Mouse (Mus musculus) lung, postnatal 14 days (tissue): ENCODE data around the gene Tmem50a.

Experiments
- DNase-seq: peaks from one replicate; pipeline ENCODE4 v3.0.0; 2021

Tmem50a gene

DNA sequence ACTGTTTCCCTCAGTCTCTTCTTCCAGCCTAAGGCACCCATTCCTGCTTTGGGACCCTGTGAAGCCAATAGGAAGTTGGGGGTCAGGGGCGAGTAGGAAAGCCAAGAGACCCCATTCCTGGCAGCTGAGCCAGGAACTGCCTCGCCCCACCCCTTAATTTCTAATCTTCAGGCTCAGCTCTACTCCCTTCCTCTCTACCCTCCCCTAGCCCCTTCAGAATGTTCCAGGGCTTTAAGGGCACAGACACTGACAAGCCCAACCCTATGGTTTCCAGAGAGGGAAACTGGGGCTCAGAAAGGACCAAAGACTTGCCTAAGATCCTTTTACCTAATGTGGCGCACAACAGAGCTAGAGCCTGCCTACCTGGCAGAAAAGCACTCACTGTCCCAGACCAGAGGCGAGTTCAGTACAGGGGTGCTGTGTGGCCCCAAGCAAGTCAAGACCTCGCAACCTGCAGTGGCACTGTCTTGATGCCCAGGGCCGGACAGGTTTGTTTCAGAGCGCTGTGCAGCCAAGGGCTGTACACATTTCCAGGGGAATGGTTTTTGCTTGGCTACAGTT lies 44.9 kb downstream of the Tmem50a start:
- DNase-seq, result no peak

GRCm38 (mm10) chr4:134869068-134869730 lies 45.6 kb downstream of the Tmem50a start:
- DNase-seq, result no peak

DNA sequence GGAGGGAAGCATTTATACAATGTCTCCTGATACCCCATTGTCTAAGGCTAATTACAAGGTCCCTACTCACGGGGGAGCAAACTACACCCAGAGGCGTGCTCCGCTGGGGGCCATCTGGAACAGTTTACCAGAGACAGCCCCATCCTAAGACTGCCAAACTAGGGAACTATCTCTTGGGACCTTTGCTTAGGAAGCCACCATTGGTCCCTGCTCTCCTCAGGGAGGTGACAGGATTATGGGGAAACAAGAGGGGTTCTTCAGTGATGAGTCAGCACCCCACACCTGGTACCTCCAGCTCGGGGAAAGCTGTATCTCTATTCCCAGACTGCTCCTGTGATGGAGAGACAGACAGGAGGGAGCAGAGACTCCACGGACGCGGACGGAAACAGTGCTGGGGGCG lies 46.3 kb downstream of the Tmem50a start:
- DNase-seq, result no peak

DNA sequence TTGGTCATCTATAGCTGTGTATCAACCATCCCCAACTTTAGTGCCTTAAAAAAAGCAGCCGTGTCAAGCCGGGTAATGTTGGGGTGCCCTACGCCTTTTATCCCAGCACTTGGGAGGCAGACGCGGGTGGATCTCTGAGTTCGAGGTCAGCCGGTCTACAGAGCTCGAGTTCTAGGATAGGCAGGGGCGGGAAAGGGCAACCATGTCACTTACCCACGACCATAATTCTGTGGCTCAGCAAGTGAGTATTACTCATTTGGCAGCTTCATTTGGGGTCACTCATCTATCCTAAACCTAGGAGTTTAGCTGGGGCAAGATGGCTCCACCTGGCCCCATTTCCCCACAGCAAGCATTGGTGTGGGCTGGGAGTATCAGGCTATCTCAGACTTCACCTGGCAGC lies 46.8 kb downstream of the Tmem50a start:
- DNase-seq, result no peak

- DNase-seq, result no peak
Measured at GRCm38 (mm10) chr4:134867661-134868060, 47.2 kb downstream of the Tmem50a start.

GRCm38 (mm10) chr4:134867213-134867612 lies 47.6 kb downstream of the Tmem50a start:
- no peak for DNase-seq

DNA sequence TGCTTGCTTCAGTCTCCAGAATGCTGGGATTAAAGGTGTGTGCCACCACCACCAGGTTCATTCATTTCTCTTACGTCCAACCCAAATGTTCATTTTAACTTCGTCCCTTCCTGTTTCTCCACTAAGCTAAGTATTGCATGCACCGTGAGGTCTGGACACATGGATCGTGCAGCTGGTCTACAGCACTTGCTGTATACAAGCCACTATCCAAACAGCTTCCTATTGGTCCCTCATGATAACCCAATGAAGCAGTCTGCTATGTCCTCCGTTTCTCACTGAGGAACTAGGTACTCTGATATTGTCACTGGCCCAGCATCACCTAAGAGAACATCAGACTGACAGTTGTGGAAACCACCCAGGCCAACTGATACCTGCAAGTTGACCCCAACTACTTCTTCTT lies 49.0 kb downstream of the Tmem50a start:
- no peak for DNase-seq

GRCm38 (mm10) chr4:134865340-134865739 lies 49.5 kb downstream of the Tmem50a start:
- DNase-seq, result no peak

GRCm38 (mm10) chr4:134863937-134864729 lies 50.7 kb downstream of the Tmem50a start, which contains the start of gene Rhd:
TSS of gene Rhd (plus strand) at chr4:134864536.
- no peak for DNase-seq

DNA sequence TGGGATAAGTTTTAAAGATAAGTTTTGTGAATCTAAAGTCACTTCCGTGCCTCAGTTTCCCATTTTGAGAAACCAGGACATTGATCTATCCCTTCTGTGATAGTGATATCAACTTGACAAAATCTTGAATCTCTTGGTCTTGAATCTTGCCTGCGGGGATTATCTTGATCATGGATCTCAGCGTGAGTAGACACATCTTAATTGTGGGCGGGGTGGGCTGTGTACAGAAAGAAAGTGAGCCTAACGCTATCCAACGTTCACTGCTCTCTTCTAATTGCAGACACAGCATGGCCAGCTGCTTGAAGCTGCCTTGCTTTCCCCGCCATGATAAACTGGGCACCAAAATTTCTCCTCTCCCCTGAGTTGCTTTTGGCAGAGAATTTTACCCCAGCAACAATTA lies 51.8 kb downstream of the Tmem50a start:
- DNase-seq, result no peak

DNA sequence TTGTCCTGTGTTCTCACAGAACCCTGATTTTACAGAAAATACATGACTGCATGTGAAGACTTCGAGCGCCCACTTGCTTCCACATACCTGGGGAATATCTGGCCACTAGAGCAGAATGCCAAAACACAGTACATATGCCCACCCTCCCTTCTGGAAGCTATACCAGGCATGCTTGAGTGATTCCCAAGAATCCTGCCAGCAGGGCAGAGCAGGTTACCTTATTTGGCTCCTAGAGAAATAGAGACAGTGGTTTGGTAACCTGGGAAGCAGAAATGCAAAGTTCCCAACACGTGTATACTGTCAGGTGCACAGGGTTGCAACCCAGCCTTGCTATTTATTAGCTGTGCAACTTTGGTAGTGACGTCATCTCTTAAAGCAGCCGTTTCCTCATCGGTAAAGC lies 52.9 kb downstream of the Tmem50a start:
- DNase-seq, result no peak

DNA sequence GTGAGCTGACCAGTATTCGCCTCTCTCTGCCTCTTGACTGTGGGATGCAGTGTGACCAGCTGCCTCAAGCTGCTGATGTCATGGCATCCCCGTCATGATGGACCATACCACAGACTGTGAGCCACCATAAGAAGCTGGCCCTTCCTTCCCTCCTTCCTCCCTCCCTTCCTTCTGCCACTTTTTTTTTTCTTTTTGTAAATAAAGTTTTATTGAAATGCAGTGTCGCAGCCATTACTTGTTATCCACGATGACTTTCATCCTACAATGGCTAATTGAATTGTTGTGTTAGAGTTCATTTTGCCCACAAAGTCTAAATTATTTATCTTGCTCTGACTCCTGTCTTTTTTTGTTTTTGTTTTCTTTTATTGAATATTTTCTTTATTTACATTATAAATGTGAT lies 56.3 kb downstream of the Tmem50a start:
- no peak for DNase-seq

DNA sequence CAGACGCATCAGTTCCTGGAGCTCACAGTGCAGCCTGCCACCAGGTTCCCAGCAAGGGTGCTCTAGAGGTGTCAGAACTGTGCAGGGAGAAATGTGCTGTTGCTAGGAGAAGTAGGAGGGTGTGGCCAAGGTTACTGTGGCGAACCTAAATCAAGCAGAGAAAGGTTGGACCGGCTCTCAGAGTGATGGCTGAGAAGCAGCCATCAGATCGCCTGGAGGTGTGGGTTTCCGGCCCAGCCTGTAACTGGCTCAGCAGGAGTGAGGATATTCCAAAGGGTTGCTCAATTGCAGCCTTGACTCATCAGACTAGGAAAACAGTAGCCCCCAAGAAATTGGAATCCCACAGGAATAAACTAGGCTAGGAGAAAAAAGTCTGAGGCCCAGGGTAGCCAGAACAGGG lies 58.3 kb downstream of the Tmem50a start:
- no peak for DNase-seq

- no peak for DNase-seq
Measured at GRCm38 (mm10) chr4:134856056-134856455, 58.8 kb downstream of the Tmem50a start.

DNA sequence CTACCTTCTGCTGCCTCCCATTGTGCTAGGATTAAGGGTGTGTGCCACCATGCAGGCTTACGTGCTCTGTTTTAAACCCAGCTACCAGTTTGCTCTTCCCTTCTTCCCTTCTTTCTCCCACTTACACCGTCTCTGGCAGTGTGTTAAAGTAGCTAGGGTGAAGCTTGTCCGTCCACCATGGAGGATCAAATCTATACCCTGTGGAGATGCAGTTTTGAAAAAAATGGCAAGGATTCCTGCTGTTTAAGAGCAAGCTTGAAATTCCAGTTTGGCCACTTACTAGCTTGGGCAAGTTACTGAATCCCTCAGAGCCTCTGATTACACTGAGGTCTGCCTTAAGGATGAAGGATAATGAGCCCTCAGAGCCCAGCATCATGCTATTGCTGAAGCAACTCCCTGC lies 59.5 kb downstream of the Tmem50a start:
- no peak for DNase-seq

DNA sequence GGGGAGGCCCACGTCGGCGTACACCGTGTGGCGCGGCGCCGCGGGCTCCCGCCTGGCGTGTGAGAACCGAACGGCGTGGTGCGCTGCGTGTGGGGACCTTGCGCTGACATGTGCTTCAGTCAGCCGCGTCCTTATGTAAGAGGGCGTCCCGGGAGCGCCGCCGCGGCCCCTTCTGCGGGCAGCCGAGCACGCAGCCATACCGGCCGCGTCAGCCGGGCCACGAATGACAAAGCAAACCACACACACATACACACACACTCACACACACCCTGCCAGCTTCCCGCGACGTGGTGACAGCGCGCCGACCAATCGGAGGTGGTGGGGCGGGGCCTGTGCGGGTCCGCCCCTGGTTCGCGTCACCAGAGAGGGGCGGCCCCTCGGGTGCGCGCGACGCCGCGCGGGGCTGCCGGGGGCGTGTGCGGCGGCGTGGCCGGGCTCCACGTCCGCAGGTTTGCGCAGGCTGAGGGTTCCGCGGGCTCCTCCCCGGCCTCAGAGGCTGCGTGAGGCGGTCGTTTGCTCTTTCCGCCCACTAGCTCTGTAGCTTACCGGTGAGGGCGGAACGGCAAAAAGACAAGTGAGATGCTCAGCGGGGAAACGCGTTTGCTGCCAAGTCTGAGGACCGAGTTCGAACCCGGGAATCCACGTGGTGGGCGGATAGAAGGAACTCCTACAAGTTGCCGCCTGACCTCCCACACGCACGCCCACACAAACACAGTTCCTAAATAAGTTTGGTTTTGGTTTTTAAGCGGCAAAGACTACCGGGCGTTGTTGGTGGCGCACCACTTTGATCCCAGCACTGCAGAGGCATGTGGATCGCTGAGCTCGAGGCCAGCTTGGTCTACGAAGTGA lies 61.0 kb downstream of the Tmem50a start:
- peak; percentile 93 for DNase-seq

DNA sequence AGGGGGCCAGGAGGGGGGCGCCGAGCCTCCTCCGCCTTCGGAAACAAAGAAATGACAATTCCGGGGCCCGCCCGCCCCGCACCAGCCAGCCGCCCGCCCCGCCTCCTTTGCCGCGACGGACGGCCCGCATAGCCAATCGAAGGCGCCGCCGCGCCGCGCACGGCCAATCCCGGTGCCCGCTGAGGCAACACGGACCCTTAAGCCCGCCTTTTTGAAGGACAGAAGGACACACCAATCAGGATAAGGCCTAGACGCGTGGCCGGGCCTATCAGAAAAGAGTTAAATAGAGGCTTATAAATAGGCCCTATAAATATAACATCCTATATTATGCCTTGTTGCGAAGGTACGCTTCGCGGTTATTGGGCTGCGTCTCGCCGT lies 61.6 kb downstream of the Tmem50a start, which contains the start of gene Maco1:
TSS of gene Maco1 (minus strand) at position 87 of the 378 bp plus-strand sequence.
- DNase-seq, result peak; percentile 100

GRCm38 (mm10) chr4:134852438-134853255 lies 62.2 kb downstream of the Tmem50a start:
- DNase-seq, result peak; percentile 50

GRCm38 (mm10) chr4:134851876-134852275 lies 62.9 kb downstream of the Tmem50a start:
- DNase-seq, result no peak

DNA sequence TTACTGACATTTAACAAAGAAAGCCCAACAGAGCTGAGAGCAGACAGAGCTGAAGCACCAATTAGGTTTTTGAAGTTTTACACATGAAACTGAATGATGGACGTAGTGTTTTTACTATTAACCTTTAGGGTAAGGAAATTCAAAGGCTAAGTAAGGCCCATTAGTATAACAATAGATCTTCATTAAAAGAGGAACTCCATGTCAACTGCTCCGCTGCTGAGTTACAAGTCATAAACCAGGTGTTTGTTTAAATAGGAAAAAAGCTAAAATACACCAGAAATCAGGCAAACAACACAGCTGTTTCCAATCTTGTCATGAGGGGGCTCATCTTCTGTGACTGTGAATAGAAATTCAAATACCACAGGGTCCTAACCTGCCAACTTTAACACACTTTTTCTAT lies 63.6 kb downstream of the Tmem50a start:
- no peak for DNase-seq

- no peak for DNase-seq
Measured at GRCm38 (mm10) chr4:134850551-134850950, 64.3 kb downstream of the Tmem50a start.
